Mouse (Mus musculus): ENCODE measurements at regions not wholly inside any gene's neighbourhood (a gene's known extent, or its start where the extent isn't known, plus 50 kb on each side); places are given as distances from the start of the nearest gene placed in this dataset.

- no peak for ATAC-seq
- 8% methylated on average over 20 of the region's 20 CpGs for WGBS (ENCODE audit: insufficient replicate concordance)
These were observed 55.0 kb upstream of the Dars start for GRCm38 (mm10) chr1:128472022-128472712.

DNA sequence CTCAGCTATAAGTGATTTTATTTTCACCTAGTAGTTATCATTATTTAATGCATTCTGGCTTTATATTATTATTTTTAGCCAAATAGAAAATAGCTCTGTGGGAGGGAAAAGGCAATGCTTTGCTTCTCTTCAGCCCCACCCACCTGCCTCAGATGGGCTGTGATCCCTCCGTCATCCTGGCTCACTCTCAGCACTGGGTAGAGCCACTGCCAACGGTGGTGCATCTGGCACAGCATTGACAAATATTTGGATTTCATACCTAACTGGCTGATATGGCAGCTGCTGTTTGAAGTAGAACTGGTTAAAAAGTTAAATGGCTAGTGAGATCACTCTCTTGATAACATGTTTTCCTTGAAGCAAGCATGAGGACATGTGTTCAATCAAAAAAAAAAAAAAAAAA is 53.6 kb upstream of the Dars start:
- H3K4me3 ChIP-seq (ENCODE audit: low read depth, low read length) = no peak overlapping the region
- no peak overlapping the region for H3K27ac ChIP-seq (ENCODE audit: low read depth)
- no peaks in the 10 kb centered on the region for H3K36me3 ChIP-seq (replicated peaks; ENCODE audit: insufficient read depth, low read length)
- 57% methylated on average over 2 of the region's 2 CpGs for WGBS (ENCODE audit: insufficient replicate concordance)
- no peak overlapping the region for H3K4me2 ChIP-seq (ENCODE audit: low read depth, low read length)
- ATAC-seq = no peak
- no peaks in the 10 kb centered on the region for H3K4me1 ChIP-seq (ENCODE audit: insufficient read depth)
- TF ChIP-seq CTCF (IDR thresholded peaks at IDR 0.05; ENCODE audit: low read depth) (no peak), EP300 (IDR thresholded peaks at IDR 0.05; ENCODE audit: low read depth) (no peak)
- no peak overlapping the region for H3K9ac ChIP-seq (replicated peaks)
- no peak for DNase-seq
- H3K9me3 ChIP-seq (ENCODE audit: low read length) = no peaks in the 10 kb centered on the region
- H3K27me3 ChIP-seq (ENCODE audit: insufficient read depth, low read length) = peaks cover 3% of the 10 kb centered on the region; the same call in 1 of the 2 replicates

More at GRCm38 (mm10) chr1:128472022-128472712, 55.0 kb upstream of the Dars start:
- TF ChIP-seq EP300 (IDR thresholded peaks at IDR 0.05; ENCODE audit: low read depth) (no peak), CTCF (IDR thresholded peaks at IDR 0.05; ENCODE audit: low read depth) (no peak)
- no peaks in the 10 kb centered on the region for H3K36me3 ChIP-seq (replicated peaks; ENCODE audit: insufficient read depth, low read length)
- H3K9me3 ChIP-seq (ENCODE audit: low read length) = no peaks in the 10 kb centered on the region
- H3K9ac ChIP-seq (replicated peaks) = no peak overlapping the region
- H3K4me1 ChIP-seq (ENCODE audit: insufficient read depth) = no peaks in the 10 kb centered on the region
- peak overlapping the region; percentile 42 for H3K4me2 ChIP-seq (ENCODE audit: low read depth, low read length)
- peaks cover 3% of the 10 kb centered on the region; the same call in 1 of the 2 replicates for H3K27me3 ChIP-seq (ENCODE audit: insufficient read depth, low read length)
- peak overlapping the region; percentile 6; the same call in 1 of the 2 replicates for H3K4me3 ChIP-seq (ENCODE audit: low read depth, low read length)
- peak; percentile 25 for DNase-seq
- H3K27ac ChIP-seq (ENCODE audit: low read depth) = no peak overlapping the region

GRCm38 (mm10) chr1:128469054-128469453 is 51.9 kb upstream of the Dars start:
- H3K36me3 ChIP-seq (replicated peaks; ENCODE audit: insufficient read depth, low read length) = no peaks in the 10 kb centered on the region
- no peak overlapping the region for H3K27ac ChIP-seq (ENCODE audit: low read depth)
- 64% methylated on average over 7 of the region's 7 CpGs for WGBS (ENCODE audit: insufficient replicate concordance)
- peaks cover 3% of the 10 kb centered on the region; the same call in 1 of the 2 replicates for H3K27me3 ChIP-seq (ENCODE audit: insufficient read depth, low read length)
- H3K9ac ChIP-seq (replicated peaks) = no peak overlapping the region
- H3K4me1 ChIP-seq (ENCODE audit: insufficient read depth) = 0 out of 2 replicates have a peak, but pooled peaks cover 2% of the 10 kb centered on the region
- TF ChIP-seq EP300 (IDR thresholded peaks at IDR 0.05; ENCODE audit: low read depth) (no peak), CTCF (IDR thresholded peaks at IDR 0.05; ENCODE audit: low read depth) (no peak)
- ATAC-seq (no peak), DNase-seq (no peak)
- H3K4me2 ChIP-seq (ENCODE audit: low read depth, low read length) = no peak overlapping the region
- H3K4me3 ChIP-seq (ENCODE audit: low read depth, low read length) = no peak overlapping the region
- no peaks in the 10 kb centered on the region for H3K9me3 ChIP-seq (ENCODE audit: low read length)

Data from liver, postnatal 0 days (tissue).